Mouse (Mus musculus) liver, postnatal 0 days (tissue): ENCODE measurements at regions not wholly inside any gene's neighbourhood (a gene's known extent, or its start where the extent isn't known, plus 50 kb on each side); places are given as distances from the start of the nearest gene placed in this dataset.

Source experiments
- CTCF ChIP-seq: sonication (generic); IDR thresholded peaks from 2 replicates; pipeline ENCODE4 v1.5.1; 2016; ENCODE audit warnings: antibody characterized with exemption, low read depth
- EP300 ChIP-seq: IDR thresholded peaks from 2 replicates; pipeline ENCODE4 v1.6.1; 2016; ENCODE audit warnings: antibody characterized with exemption, low read depth, mild to moderate bottlenecking

GRCm38 (mm10) chr15:16446631-16447030 is 281.9 kb upstream of the Cdh9 start:
- no peak for TF ChIP-seq CTCF
- no peak for TF ChIP-seq EP300
